In the genomic region with DNA sequence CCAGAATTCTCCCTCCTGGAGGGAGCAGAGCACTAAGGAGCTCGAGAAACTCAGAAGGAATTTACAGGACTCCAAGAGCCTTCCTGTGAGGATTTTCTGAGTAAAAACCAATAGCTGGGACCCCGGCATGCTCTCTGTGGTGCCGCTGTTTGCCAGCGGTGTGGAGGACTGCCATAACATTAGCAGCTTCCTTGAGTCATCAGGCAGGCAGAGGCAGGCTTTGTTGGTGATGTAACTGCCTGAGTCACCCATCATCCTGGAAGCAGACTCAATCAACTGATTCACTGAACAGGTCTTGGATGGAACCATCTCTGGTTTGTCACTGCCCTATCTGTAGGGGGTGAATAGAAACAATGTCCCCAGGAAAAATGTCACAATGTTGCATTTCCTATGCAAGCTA, we compare ENCODE assay signal across 12 mouse cellular contexts.
DNase-seq lines count a peak whose midpoint lies in the region; ATAC-seq and TF ChIP-seq lines count a peak whose summit lies in the region.
"Had no signal": no experiment of that assay in that cellular context is flagged by ENCODE, and none has a peak within 500 bp of the region (broad histone marks: within the 10 kb centered on the region; RNA-seq: fewer than 3 reads in every experiment).

No protein-coding gene starts in this region.

- POLR2A ChIA-PET in Patski (lab: Charles Lee), result no interaction called here

- CTCF ChIA-PET in Patski (lab: Charles Lee), result interaction anchor here (0.8 to 1.2 kb wide), 5 partner anchors 9 to 104 kb away, joined by 3 to 4 read pairs (median 4); a partner anchor contains a TSS

- no peaks in the 10 kb centered on the region for H3K9me3 ChIP-seq in heart, embryonic 10.5 days
- H3K9me3 ChIP-seq: liver, embryonic 12.5 days had no signal

- in situ Hi-C loops in Patski (cut with MboI; ENCODE audit: low pct_unique_long_range_greater_than_20kb), result no loop called here

- H3K27me3 ChIP-seq in Patski, result no peaks in the 10 kb centered on the region
- H3K27me3 ChIP-seq in heart, embryonic 10.5 days (ENCODE audit: insufficient read depth, poor library complexity, severe bottlenecking), result no peaks in the 10 kb centered on the region
- H3K27me3 ChIP-seq: liver, embryonic 12.5 days had no signal

- H3K4me1 ChIP-seq in heart, embryonic 10.5 days, result no peaks in the 10 kb centered on the region
- H3K4me1 ChIP-seq: liver, embryonic 12.5 days had no signal

- peaks cover 55% of the 10 kb centered on the region for H3K36me3 ChIP-seq in heart, embryonic 10.5 days

- peak; percentile 82 for ATAC-seq in Patski
- ATAC-seq: liver, embryonic 12.5 days had no signal

- peak; percentile 43 for DNase-seq in left cerebral cortex, adult 11 months (ENCODE audit: low spot score)
- no peak for DNase-seq in left cerebral cortex, postnatal 4 days
- no peak for DNase-seq in Patski (ENCODE audit: low read depth, low spot score)
- DNase-seq in fat pad, adult 2 months (ENCODE audit: extremely low read depth, low read depth, low spot score), result peak; percentile 68
- peak; percentile 21 for DNase-seq in right cerebral cortex, postnatal 14 days
- DNase-seq in retina, embryonic 14.5 days (ENCODE audit: low spot score), result no peak
- no peak for DNase-seq in kidney, postnatal 36 days
- no peak for DNase-seq in heart, embryonic 10.5 days (ENCODE audit: low spot score)
- DNase-seq: cerebellum, postnatal 25 days; kidney, adult 9 months; lung, postnatal 4 days had no signal

- no peak overlapping the region for H3K4me3 ChIP-seq in heart, embryonic 10.5 days
- H3K4me3 ChIP-seq: liver, embryonic 12.5 days had no signal

- no peak for TF ChIP-seq CTCF in Patski (IDR thresholded peaks at IDR 0.05)

- H3K27ac ChIP-seq in heart, embryonic 10.5 days, result no peak overlapping the region
- H3K27ac ChIP-seq: liver, embryonic 12.5 days had no signal

- intact Hi-C loops in left cerebral cortex, postnatal 4 days (cut with DNase I), result no loop called here

- 73% methylated on average over 4 of the region's 4 CpGs for WGBS in heart, embryonic 10.5 days

Comparison
In these comparisons a context has a peak if more than half of its experiments do, and no peak if none do; other contexts are left out.
1. DNase-seq: peak in left cerebral cortex, adult 11 months (single experiment), fat pad, adult 2 months (single experiment) and right cerebral cortex, postnatal 14 days (single experiment); none in left cerebral cortex, postnatal 4 days (single experiment), Patski (single experiment), retina, embryonic 14.5 days (single experiment), kidney, postnatal 36 days (0 of 2) and heart, embryonic 10.5 days (single experiment).